Mouse (Mus musculus): Measurements from ENCODE around the gene Dhdh.

- TF ChIP-seq POLR2A (IDR thresholded peaks at IDR 0.05; ENCODE audit: insufficient read depth, low read depth, low read length), result no peak
- no peak for TF ChIP-seq CTCF (IDR thresholded peaks at IDR 0.05)
Measured at GRCm38 (mm10) chr7:45492225-45492844, 3.7 kb upstream of the Dhdh start.
